Comparison of ENCODE assay signal across 10 mouse cellular contexts in the genomic region with DNA sequence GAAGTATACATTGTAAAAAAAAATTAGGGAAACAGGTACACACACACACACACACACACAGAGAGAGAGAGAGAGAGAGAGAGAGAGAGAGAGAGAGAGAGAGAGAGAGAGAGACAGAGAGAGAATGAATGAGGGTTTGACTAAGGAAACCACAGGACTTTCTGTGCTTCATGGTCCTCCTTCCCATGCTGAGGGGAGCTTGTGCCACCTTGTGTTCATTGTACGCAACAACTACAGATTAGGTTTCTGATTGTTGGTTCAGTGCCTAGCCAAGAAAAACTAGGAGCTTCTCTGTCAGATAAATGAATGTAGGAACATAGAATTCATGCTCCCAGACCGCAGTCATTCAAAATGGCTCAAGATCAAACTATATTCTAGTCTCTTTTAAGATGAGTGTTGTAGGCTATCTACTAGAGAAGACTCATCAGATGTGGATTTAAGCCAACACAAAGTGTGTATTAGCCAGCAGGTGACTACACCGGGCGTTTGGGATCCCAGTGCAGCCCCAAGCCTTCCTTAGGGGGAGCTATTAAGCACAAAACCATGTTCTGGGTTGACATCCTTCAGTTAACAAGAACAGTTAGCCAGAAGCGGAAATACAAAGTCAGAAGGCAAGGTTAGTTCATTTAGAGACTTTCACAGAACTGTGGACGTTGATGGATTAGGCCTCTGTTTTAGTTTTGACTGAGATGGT. TPM values are rescaled to one million over a fixed set of nuclear protein-coding genes. Genes with fewer than 3 reads are reported as not detected.
A peak's percentile ranks its signal among the peaks of the same experiment; 100 is the strongest.
DNase-seq lines count a peak whose midpoint lies in the region; ATAC-seq and TF ChIP-seq lines count a peak whose summit lies in the region.
"Had no signal": no experiment of that assay in that cellular context is flagged by ENCODE, and none has a peak within 500 bp of the region (broad histone marks: within the 10 kb centered on the region; RNA-seq: fewer than 3 reads in every experiment).

No protein-coding gene starts in this region.

- H3K4me2 ChIP-seq in kidney, embryonic 15.5 days, result no peak overlapping the region
- H3K4me2 ChIP-seq in midbrain, postnatal 0 days (ENCODE audit: low read depth, low read length, poor library complexity, severe bottlenecking), result no peak overlapping the region
- H3K4me2 ChIP-seq: embryonic facial prominence, embryonic 15.5 days; midbrain, embryonic 12.5 days had no signal

- 70% methylated on average over 6 of the region's 6 CpGs for WGBS in kidney, embryonic 15.5 days
- WGBS in midbrain, postnatal 0 days, result 62% methylated on average over 6 of the region's 6 CpGs

- no peaks in the 10 kb centered on the region for H3K9me3 ChIP-seq in kidney, embryonic 15.5 days (replicated peaks)
- no peaks in the 10 kb centered on the region for H3K9me3 ChIP-seq in midbrain, postnatal 0 days (ENCODE audit: low read length)
- H3K9me3 ChIP-seq: embryonic facial prominence, embryonic 15.5 days; midbrain, embryonic 12.5 days had no signal

- H3K36me3 ChIP-seq in kidney, embryonic 15.5 days, result no peaks in the 10 kb centered on the region
- H3K36me3 ChIP-seq in midbrain, postnatal 0 days (ENCODE audit: insufficient read depth, low read length), result no peaks in the 10 kb centered on the region
- H3K36me3 ChIP-seq: embryonic facial prominence, embryonic 15.5 days; midbrain, embryonic 12.5 days had no signal

- peak; percentile 32 for DNase-seq in kidney, adult 18-20 months
- DNase-seq in R1 (ENCODE audit: low read depth, low spot score), result peak; percentile 88
- peak; percentile 49 for DNase-seq in heart, postnatal 4 days
- DNase-seq in layer of hippocampus, postnatal 10 days (ENCODE audit: low spot score in 2 of 2), result peak; percentile 46 to 70
- DNase-seq in midbrain, postnatal 0 days (ENCODE audit: low spot score), result peak; percentile 85

- H3K4me1 ChIP-seq in kidney, embryonic 15.5 days, result no peaks in the 10 kb centered on the region
- H3K4me1 ChIP-seq in midbrain, postnatal 0 days (ENCODE audit: insufficient read depth, low read length), result no peaks in the 10 kb centered on the region
- H3K4me1 ChIP-seq: embryonic facial prominence, embryonic 15.5 days; midbrain, embryonic 12.5 days had no signal

- TF ChIP-seq CTCF in midbrain, postnatal 0 days (IDR thresholded peaks at IDR 0.05), result peak; percentile 90

- no peak overlapping the region for H3K4me3 ChIP-seq in kidney, embryonic 15.5 days (replicated peaks)
- H3K4me3 ChIP-seq in midbrain, postnatal 0 days (ENCODE audit: low read depth, low read length), result no peak overlapping the region
- H3K4me3 ChIP-seq: embryonic facial prominence, embryonic 15.5 days; midbrain, embryonic 12.5 days had no signal

- H3K27me3 ChIP-seq in kidney, embryonic 15.5 days, result no peaks in the 10 kb centered on the region
- no peaks in the 10 kb centered on the region for H3K27me3 ChIP-seq in midbrain, postnatal 0 days (ENCODE audit: insufficient read depth, low read length)
- H3K27me3 ChIP-seq: embryonic facial prominence, embryonic 15.5 days; midbrain, embryonic 12.5 days had no signal

- H3K9ac ChIP-seq in kidney, embryonic 15.5 days, result no peak overlapping the region
- no peak overlapping the region for H3K9ac ChIP-seq in midbrain, postnatal 0 days (replicated peaks; ENCODE audit: low read length, poor library complexity, severe bottlenecking)
- H3K9ac ChIP-seq: embryonic facial prominence, embryonic 15.5 days; midbrain, embryonic 12.5 days had no signal

- ATAC-seq in kidney, embryonic 15.5 days (replicated peaks; ENCODE audit: low FRiP score), result no peak
- peak; percentile 98 for ATAC-seq in common myeloid progenitor, adult 5-6 weeks (replicated peaks; ENCODE audit: low read depth, poor library complexity, severe bottlenecking)
- ATAC-seq in midbrain, postnatal 0 days (ENCODE audit: low FRiP score), result peak; percentile 58; the same call in 1 of the 2 replicates
- ATAC-seq in erythroid progenitor cell, adult 5-6 weeks (replicated peaks; ENCODE audit: low FRiP score, poor library complexity, severe bottlenecking), result no peak

- no peak overlapping the region for H3K27ac ChIP-seq in kidney, embryonic 15.5 days
- no peak overlapping the region for H3K27ac ChIP-seq in midbrain, postnatal 0 days (ENCODE audit: low read depth, low read length)
- H3K27ac ChIP-seq: embryonic facial prominence, embryonic 15.5 days; midbrain, embryonic 12.5 days had no signal

RNA-seq across cellular contexts. Expression of gene Cga, which starts 28.7 kb away (rescaled TPM):
- polyA plus RNA-seq in kidney, embryonic 15.5 days (2015; fragmentation: Nextera tagmentation; extraction: Ambion mirVana), result not detected in 2 replicates
- total RNA-seq in common myeloid progenitor, adult 5-6 weeks (2017), result not detected in 2 replicates
- not detected for total RNA-seq in heart, postnatal 4 days (2021)
- total RNA-seq in layer of hippocampus, postnatal 10 days (2021), result not detected
- not detected in 2 replicates for total RNA-seq in midbrain, postnatal 0 days (2014; rRNA removed)
- 0.26 TPM in 1 of 2 replicates, not detected in the other for polyA plus RNA-seq in midbrain, postnatal 0 days (2015; fragmentation: Nextera tagmentation; extraction: Ambion mirVana)
- total RNA-seq in erythroid progenitor cell, adult 5-6 weeks (2015; ENCODE audit: low replicate concordance), result not detected in 2 replicates
- total RNA-seq in erythroid progenitor cell, adult 5-6 weeks (2017; ENCODE audit: low replicate concordance), result not detected in 2 replicates
- polyA plus RNA-seq: midbrain, embryonic 12.5 days had no signal

RNA-seq across cellular contexts. Expression of gene Zfp292, which starts 39.6 kb away (rescaled TPM):
- polyA plus RNA-seq in kidney, embryonic 15.5 days (2015; fragmentation: Nextera tagmentation; extraction: Ambion mirVana), result 17.8 and 18.5 TPM in 2 replicates
- total RNA-seq in common myeloid progenitor, adult 5-6 weeks (2017), result 44.1 and 50.7 TPM in 2 replicates
- total RNA-seq in heart, postnatal 4 days (2021), result 10 to 100 TPM; 23.4 to 24.6 TPM
- 10 to 100 TPM; 26.1 to 27.7 TPM for total RNA-seq in layer of hippocampus, postnatal 10 days (2021)
- total RNA-seq in midbrain, postnatal 0 days (2014; rRNA removed), result 36.5 and 42.4 TPM in 2 replicates
- polyA plus RNA-seq in midbrain, postnatal 0 days (2015; fragmentation: Nextera tagmentation; extraction: Ambion mirVana), result 15.9 and 18.9 TPM in 2 replicates
- 17.3 and 20.5 TPM in 2 replicates for total RNA-seq in erythroid progenitor cell, adult 5-6 weeks (2015; ENCODE audit: low replicate concordance)
- total RNA-seq in erythroid progenitor cell, adult 5-6 weeks (2017; ENCODE audit: low replicate concordance), result 22.9 and 23.9 TPM in 2 replicates

Comparison
In these comparisons a context has a peak if more than half of its experiments do, and no peak if none do; other contexts are left out.
1. DNase-seq: peak in every context shown above with its lines; median percentile 88 in R1; 85 in midbrain, postnatal 0 days; 58 in layer of hippocampus, postnatal 10 days; 49 in heart, postnatal 4 days; 32 in kidney, adult 18-20 months.
2. ATAC-seq: peak in common myeloid progenitor, adult 5-6 weeks (single experiment) and midbrain, postnatal 0 days (single experiment); none in kidney, embryonic 15.5 days (single experiment) and erythroid progenitor cell, adult 5-6 weeks (single experiment).